ENCODE assay signal across 9 mouse cellular contexts in the genomic region with DNA sequence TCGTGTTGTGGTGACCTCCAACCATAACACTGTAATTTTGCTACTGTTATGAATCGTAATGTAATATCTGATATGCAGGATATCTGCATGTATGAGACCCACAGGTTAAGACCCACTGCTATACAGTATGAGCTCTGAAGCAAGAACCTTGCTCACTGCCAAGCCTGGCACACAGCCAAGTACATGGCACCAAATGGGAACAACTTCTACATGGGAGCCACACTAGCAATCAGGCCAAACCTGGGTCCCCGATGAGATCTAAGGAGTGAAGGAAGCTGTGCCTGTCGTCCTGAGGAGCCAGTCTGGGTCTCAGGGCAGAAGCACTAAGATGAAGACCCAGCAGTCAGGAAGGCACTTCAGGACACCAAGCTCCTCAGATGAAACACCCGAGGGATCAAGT. TPM values are rescaled to one million over a fixed set of nuclear protein-coding genes. Genes with fewer than 3 reads are reported as not detected.
DNase-seq lines count a peak whose midpoint lies in the region; TF ChIP-seq lines count a peak whose summit lies in the region.
"Had no signal": no experiment of that assay in that cellular context is flagged by ENCODE, and none has a peak within 500 bp of the region (broad histone marks: within the 10 kb centered on the region; RNA-seq: fewer than 3 reads in every experiment).

No protein-coding gene starts in this region.

- DNase-seq in gastrocnemius, postnatal 25 days: peak; percentile 4
- DNase-seq in gastrocnemius, postnatal 10 days: no peak
- peak in 1 of 2 experiments; percentile 27 for DNase-seq in layer of hippocampus, adult 2 months (ENCODE audit: low spot score in 2 of 2)
- no peak for DNase-seq in layer of hippocampus, postnatal 14 days (ENCODE audit: low spot score in 2 of 2)
- peak; percentile 58 for DNase-seq in adrenal gland, adult 2 months
- DNase-seq in brain, adult 2 months (ENCODE audit: low read depth, low spot score): peak; percentile 32
- no peak for DNase-seq in thymus, adult 18-20 months
- DNase-seq: cerebellum, adult 11 months; liver had no signal

- H3K27ac ChIP-seq in layer of hippocampus, adult 2 months: peak overlapping the region; percentile 12; the same call in 1 of the 2 replicates

- H3K4me3 ChIP-seq in layer of hippocampus, adult 2 months: no peak overlapping the region

- no peak for TF ChIP-seq CTCF in layer of hippocampus, adult 2 months (conservative IDR thresholded peaks at IDR 0.05)

RNA-seq across cellular contexts. Expression of a gene that starts 15.6 kb away (rescaled TPM):
- total RNA-seq in gastrocnemius, postnatal 25 days (2021): 10 to 100 TPM; 14.7 to 15.3 TPM
- 10 to 100 TPM; 20.0 to 20.2 TPM for total RNA-seq in gastrocnemius, postnatal 10 days (2021)
- total RNA-seq in layer of hippocampus, adult 2 months (2021): 10 to 100 TPM; 36.7 to 38.5 TPM
- total RNA-seq in layer of hippocampus, postnatal 14 days (2021): 10 to 100 TPM; 39.9 to 41.1 TPM
- 10 to 100 TPM; 38.5 to 56.8 TPM for total RNA-seq in adrenal gland, adult 2 months (2021)
- polyA plus RNA-seq in adrenal gland, adult 2 months (2012; rRNA removed): 43.3 and 58.2 TPM in 2 replicates

RNA-seq across cellular contexts. Expression of a gene that starts 52.0 kb away (rescaled TPM):
- 100 to 1,000 TPM; 108 to 110 TPM for total RNA-seq in gastrocnemius, postnatal 25 days (2021)
- 100 to 1,000 TPM; 202 to 209 TPM for total RNA-seq in gastrocnemius, postnatal 10 days (2021)
- total RNA-seq in layer of hippocampus, adult 2 months (2021): 100 to 1,000 TPM; 317 to 343 TPM
- total RNA-seq in layer of hippocampus, postnatal 14 days (2021): 100 to 1,000 TPM; 374 to 394 TPM
- total RNA-seq in adrenal gland, adult 2 months (2021): 100 to 1,000 TPM; 356 to 495 TPM
- 224 and 272 TPM in 2 replicates for polyA plus RNA-seq in adrenal gland, adult 2 months (2012; rRNA removed)

Comparison
In these comparisons a context has a peak if more than half of its experiments do, and no peak if none do; other contexts are left out.
1. DNase-seq: peak in gastrocnemius, postnatal 25 days (single experiment), adrenal gland, adult 2 months (single experiment) and brain, adult 2 months (single experiment); none in gastrocnemius, postnatal 10 days (single experiment), layer of hippocampus, postnatal 14 days (0 of 2) and thymus, adult 18-20 months (0 of 2).